8 mouse cellular contexts compared by ENCODE assay signal in the genomic region with DNA sequence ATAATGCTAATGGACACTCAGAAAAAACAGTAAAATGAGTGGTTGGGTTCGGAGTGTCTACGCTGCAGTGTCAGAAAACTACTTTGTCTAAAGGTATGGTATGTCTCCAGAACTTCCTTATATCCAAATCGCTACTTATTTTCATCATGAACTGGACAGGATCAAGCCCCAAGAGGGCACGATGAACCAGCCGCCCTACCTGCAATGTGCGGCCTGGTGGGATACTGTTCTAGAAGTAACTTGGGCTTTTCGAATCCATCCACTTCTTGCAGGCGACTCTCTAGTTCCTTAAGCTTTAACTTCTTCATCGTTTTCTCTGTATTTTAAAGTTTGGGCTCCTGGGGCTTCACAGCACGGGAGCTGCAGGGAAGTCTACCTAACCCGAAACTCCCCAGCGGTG. TPM values are rescaled to one million over a fixed set of nuclear protein-coding genes. Genes with fewer than 3 reads are reported as not detected.
DNase-seq lines count a peak whose midpoint lies in the region; ATAC-seq and TF ChIP-seq lines count a peak whose summit lies in the region.

No protein-coding gene starts in this region.

- no peaks in the 10 kb centered on the region for H3K4me1 ChIP-seq in cerebellum, adult 2 months (ENCODE audit: control insufficient read depth, insufficient read depth, low read length)
- H3K4me1 ChIP-seq in forebrain, embryonic 11.5 days (replicated peaks; ENCODE audit: control insufficient read depth, insufficient read depth, low read length), result peaks cover 2% of the 10 kb centered on the region; the same call in 1 of the 2 replicates
- no peaks in the 10 kb centered on the region for H3K4me1 ChIP-seq in liver, embryonic 11.5 days (replicated peaks; ENCODE audit: control insufficient read depth, insufficient read depth, low read length)
- peaks cover 3% of the 10 kb centered on the region; the same call in 1 of the 2 replicates for H3K4me1 ChIP-seq in stomach, embryonic 16.5 days (ENCODE audit: control insufficient read depth, insufficient read depth, low read length)

- no peak for TF ChIP-seq POLR2A in cerebellum, adult 2 months (IDR thresholded peaks at IDR 0.05; ENCODE audit: borderline replicate concordance, insufficient read depth, low read length)

- H3K4me2 ChIP-seq in forebrain, embryonic 11.5 days (ENCODE audit: low read depth, low read length, severe bottlenecking), result peak overlapping the region; percentile 61
- peak overlapping the region; percentile 88 for H3K4me2 ChIP-seq in liver, embryonic 11.5 days
- peak overlapping the region; percentile 52 for H3K4me2 ChIP-seq in stomach, embryonic 16.5 days (ENCODE audit: low read depth, low read length)

- no peak overlapping the region for H3K27ac ChIP-seq in cerebellum, adult 2 months (ENCODE audit: insufficient read depth, low read length)
- no peak overlapping the region for H3K27ac ChIP-seq in forebrain, embryonic 11.5 days (ENCODE audit: low read depth, low read length)
- peak overlapping the region; percentile 10; the same call in 1 of the 2 replicates for H3K27ac ChIP-seq in liver, embryonic 11.5 days (ENCODE audit: low read depth, low read length)
- peak overlapping the region; percentile 77 for H3K27ac ChIP-seq in stomach, embryonic 16.5 days (ENCODE audit: low read length)

- no peaks in the 10 kb centered on the region for H3K9me3 ChIP-seq in forebrain, embryonic 11.5 days (ENCODE audit: control insufficient read depth, low read length)
- no peaks in the 10 kb centered on the region for H3K9me3 ChIP-seq in liver, embryonic 11.5 days (ENCODE audit: control insufficient read depth, low read length)
- no peaks in the 10 kb centered on the region for H3K9me3 ChIP-seq in stomach, embryonic 16.5 days (replicated peaks; ENCODE audit: control insufficient read depth, low read length)

- no peak for TF ChIP-seq CTCF in cerebellum, adult 2 months (IDR thresholded peaks at IDR 0.05; ENCODE audit: borderline replicate concordance, insufficient read depth, low read depth, low read length)

- peak overlapping the region; percentile 63 for H3K9ac ChIP-seq in forebrain, embryonic 11.5 days (ENCODE audit: low read length)
- peak overlapping the region; percentile 75 for H3K9ac ChIP-seq in liver, embryonic 11.5 days (ENCODE audit: low read depth, low read length)
- H3K9ac ChIP-seq in stomach, embryonic 16.5 days (ENCODE audit: low read length), result peak overlapping the region; percentile 85

- peak overlapping the region; percentile 64 for H3K4me3 ChIP-seq in cerebellum, adult 2 months (replicated peaks; ENCODE audit: insufficient read depth, low read depth, low read length)
- H3K4me3 ChIP-seq in forebrain, embryonic 11.5 days (ENCODE audit: low read depth, low read length), result peak overlapping the region; percentile 45
- peak overlapping the region; percentile 62 for H3K4me3 ChIP-seq in liver, embryonic 11.5 days (ENCODE audit: low read depth, low read length)
- H3K4me3 ChIP-seq in stomach, embryonic 16.5 days (replicated peaks; ENCODE audit: low read length), result peak overlapping the region; percentile 68

- no peaks in the 10 kb centered on the region for H3K27me3 ChIP-seq in cerebellum, adult 2 months (ENCODE audit: control insufficient read depth, insufficient read depth, low read length)
- no peaks in the 10 kb centered on the region for H3K27me3 ChIP-seq in forebrain, embryonic 11.5 days (ENCODE audit: control insufficient read depth, insufficient read depth, low read length)
- H3K27me3 ChIP-seq in liver, embryonic 11.5 days (replicated peaks; ENCODE audit: control insufficient read depth, insufficient read depth, low read length), result no peaks in the 10 kb centered on the region
- no peaks in the 10 kb centered on the region for H3K27me3 ChIP-seq in stomach, embryonic 16.5 days (ENCODE audit: control insufficient read depth, insufficient read depth, low read length)

- H3K36me3 ChIP-seq in forebrain, embryonic 11.5 days (ENCODE audit: control insufficient read depth, insufficient read depth, low read length), result no peaks in the 10 kb centered on the region
- 0 out of 2 replicates have a peak, but pooled peaks cover 2% of the 10 kb centered on the region for H3K36me3 ChIP-seq in liver, embryonic 11.5 days (ENCODE audit: control insufficient read depth, insufficient read depth, low read length)
- H3K36me3 ChIP-seq in stomach, embryonic 16.5 days (ENCODE audit: control insufficient read depth, insufficient read depth, low read length), result no peaks in the 10 kb centered on the region

- DNase-seq in cerebellum, adult 2 months, result no peak
- no peak for DNase-seq in cerebellum, adult 11 months
- no peak for DNase-seq in forebrain, embryonic 11.5 days (ENCODE audit: low spot score)
- DNase-seq in liver, embryonic 11.5 days (ENCODE audit: low spot score), result peak; percentile 45
- DNase-seq in frontal cortex, postnatal 36 days (ENCODE audit: low spot score in 2 of 2), result no peak
- DNase-seq in cerebellum, postnatal 25 days, result no peak

- 8% methylated on average over 12 of the region's 12 CpGs for WGBS in cerebellum, adult 2 months
- WGBS in forebrain, embryonic 11.5 days, result 7% methylated on average over 12 of the region's 12 CpGs
- WGBS in liver, embryonic 11.5 days, result 4% methylated on average over 12 of the region's 12 CpGs
- WGBS in stomach, embryonic 16.5 days, result 5% methylated on average over 12 of the region's 12 CpGs

- ATAC-seq in CD4-positive, CD25-positive, alpha-beta regulatory T cell, adult 4 months, result peak; percentile 3
- ATAC-seq in forebrain, embryonic 11.5 days (replicated peaks; ENCODE audit: low FRiP score), result peak; percentile 51; the same call in 1 of the 2 replicates
- ATAC-seq in liver, embryonic 11.5 days (replicated peaks; ENCODE audit: low FRiP score), result peak; percentile 57
- ATAC-seq in stomach, embryonic 16.5 days (ENCODE audit: insufficient read depth, low FRiP score), result peak; percentile 17; the same call in 1 of the 2 replicates

RNA-seq across cellular contexts. Expression of gene Mettl5, which starts 0.4 kb away (rescaled TPM):
- 16.3 and 17.6 TPM in 2 replicates for polyA plus RNA-seq in cerebellum, adult 2 months (2012; rRNA removed)
- 10 to 100 TPM; 73.1 to 75.3 TPM for polyA plus RNA-seq in CD4-positive, CD25-positive, alpha-beta regulatory T cell, adult 4 months (2017; shearing (Covaris generic))
- polyA plus RNA-seq in forebrain, embryonic 11.5 days (2014; fragmentation: Nextera tagmentation; extraction: Ambion mirVana), result 43.1 and 45.1 TPM in 2 replicates
- 67.9 and 68.1 TPM in 2 replicates for polyA plus RNA-seq in liver, embryonic 11.5 days (2014; fragmentation: Nextera tagmentation; extraction: Ambion mirVana)
- polyA plus RNA-seq in stomach, embryonic 16.5 days (2015; fragmentation: Nextera tagmentation; extraction: Ambion mirVana), result 36.8 and 36.9 TPM in 2 replicates

RNA-seq across cellular contexts. Expression of gene Ubr3, which starts 12.0 kb away (rescaled TPM):
- 63.2 and 67.5 TPM in 2 replicates for polyA plus RNA-seq in cerebellum, adult 2 months (2012; rRNA removed)
- polyA plus RNA-seq in CD4-positive, CD25-positive, alpha-beta regulatory T cell, adult 4 months (2017; shearing (Covaris generic)), result 10 to 100 TPM; 11.7 to 16.1 TPM
- polyA plus RNA-seq in forebrain, embryonic 11.5 days (2014; fragmentation: Nextera tagmentation; extraction: Ambion mirVana), result 14.0 and 19.6 TPM in 2 replicates
- 11.3 and 11.5 TPM in 2 replicates for polyA plus RNA-seq in liver, embryonic 11.5 days (2014; fragmentation: Nextera tagmentation; extraction: Ambion mirVana)
- polyA plus RNA-seq in stomach, embryonic 16.5 days (2015; fragmentation: Nextera tagmentation; extraction: Ambion mirVana), result 11.8 and 12.7 TPM in 2 replicates

RNA-seq across cellular contexts. Expression of gene Ssb, which starts 23.7 kb away (rescaled TPM):
- 91.0 and 92.8 TPM in 2 replicates for polyA plus RNA-seq in cerebellum, adult 2 months (2012; rRNA removed)
- 100 to 1,000 TPM; 232 to 274 TPM for polyA plus RNA-seq in CD4-positive, CD25-positive, alpha-beta regulatory T cell, adult 4 months (2017; shearing (Covaris generic))
- polyA plus RNA-seq in forebrain, embryonic 11.5 days (2014; fragmentation: Nextera tagmentation; extraction: Ambion mirVana), result 405 and 430 TPM in 2 replicates
- polyA plus RNA-seq in liver, embryonic 11.5 days (2014; fragmentation: Nextera tagmentation; extraction: Ambion mirVana), result 317 and 327 TPM in 2 replicates
- polyA plus RNA-seq in stomach, embryonic 16.5 days (2015; fragmentation: Nextera tagmentation; extraction: Ambion mirVana), result 244 and 263 TPM in 2 replicates

Comparison
In these comparisons a context has a peak if more than half of its experiments do, and no peak if none do; other contexts are left out.
1. H3K27ac ChIP-seq: peak in liver, embryonic 11.5 days (single experiment) and stomach, embryonic 16.5 days (single experiment); none in cerebellum, adult 2 months (single experiment) and forebrain, embryonic 11.5 days (single experiment).
2. ATAC-seq: peak in every context shown above with its lines; median percentile 57 in liver, embryonic 11.5 days; 51 in forebrain, embryonic 11.5 days; 17 in stomach, embryonic 16.5 days; 3 in CD4-positive, CD25-positive, alpha-beta regulatory T cell, adult 4 months.
3. Peak in every context shown above with its lines, with median percentiles within 50 percentile points of each other: H3K4me3 ChIP-seq, H3K4me2 ChIP-seq and H3K9ac ChIP-seq.